Mouse (Mus musculus) G1E (cell line): ENCODE results near the gene Thada.

Experiments
- CTCF ChIP-seq: IDR thresholded peaks from 2 replicates; pipeline ENCODE4 v1.5.1; 2012; ENCODE audit warnings: low read depth, low read length, inconsistent platforms, mixed read lengths
- GATA1 ChIP-seq: IDR thresholded peaks from 2 replicates; pipeline ENCODE4 v1.6.1; 2012; ENCODE audit warnings: borderline replicate concordance, low read length, inconsistent platforms, mixed read lengths
- GATA2 ChIP-seq: IDR thresholded peaks from 2 replicates; pipeline ENCODE4 v1.6.1; 2012; ENCODE audit warnings: low read depth, low read length, inconsistent platforms, borderline replicate concordance
- TAL1 ChIP-seq: conservative IDR thresholded peaks from 2 replicates; pipeline ENCODE4 v1.6.1; 2012; ENCODE audit warnings: low read depth, low read length, inconsistent platforms, mixed read lengths

DNA sequence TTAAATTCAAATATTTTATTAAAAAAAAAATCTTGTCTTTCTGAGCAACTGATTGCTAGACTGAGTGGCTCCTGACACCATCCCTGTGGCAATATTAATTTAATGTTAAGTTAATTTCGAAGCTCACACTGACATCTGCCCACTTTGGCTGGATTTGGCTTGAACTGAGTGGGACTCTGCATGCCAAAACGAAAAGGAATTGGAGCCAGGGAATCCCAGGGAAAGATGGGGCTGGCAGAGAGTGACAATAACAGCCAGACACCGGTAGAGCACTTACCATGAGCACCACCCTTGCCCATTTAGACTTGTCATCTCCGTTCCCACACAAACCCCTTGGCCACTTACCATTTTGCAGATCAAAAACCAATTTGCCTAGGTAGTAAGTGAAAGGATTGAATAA, 12.3 kb upstream of the Thada start:
- TF ChIP-seq CTCF = no peak
- no peak for TF ChIP-seq TAL1
- no peak for TF ChIP-seq GATA1
- no peak for TF ChIP-seq GATA2
